Mouse (Mus musculus): Measurements from ENCODE around the gene Wasf2.

Gene Wasf2

GRCm38 (mm10) chr4:133101751-133102150 lies 28.6 kb upstream of the Wasf2 start:
- DNase-seq, result no peak

GRCm38 (mm10) chr4:133103525-133104193 lies 26.6 kb upstream of the Wasf2 start:
- no peak for DNase-seq

GRCm38 (mm10) chr4:133104194-133104569 lies 26.1 kb upstream of the Wasf2 start:
- DNase-seq, result no peak

GRCm38 (mm10) chr4:133106691-133107090 lies 23.6 kb upstream of the Wasf2 start:
- DNase-seq, result no peak

- no peak for DNase-seq
Observed at GRCm38 (mm10) chr4:133107788-133108281, 22.5 kb upstream of the Wasf2 start.

- DNase-seq, result no peak
Observed at GRCm38 (mm10) chr4:133108481-133109334, 21.6 kb upstream of the Wasf2 start.

- DNase-seq, result no peak
Observed at GRCm38 (mm10) chr4:133109335-133109801, 20.9 kb upstream of the Wasf2 start.

GRCm38 (mm10) chr4:133112175-133112838 lies 18.0 kb upstream of the Wasf2 start:
- DNase-seq, result no peak

- no peak for DNase-seq
Observed at GRCm38 (mm10) chr4:133113351-133113882, 16.9 kb upstream of the Wasf2 start.

- no peak for DNase-seq
Observed at GRCm38 (mm10) chr4:133114762-133115161, 15.5 kb upstream of the Wasf2 start.

- DNase-seq, result no peak
Observed at GRCm38 (mm10) chr4:133115721-133116429, 14.4 kb upstream of the Wasf2 start.

- no peak for DNase-seq
Observed at GRCm38 (mm10) chr4:133116756-133117470, 13.4 kb upstream of the Wasf2 start.

- no peak for DNase-seq
Observed at GRCm38 (mm10) chr4:133117556-133118411, 12.5 kb upstream of the Wasf2 start.

- no peak for DNase-seq
Observed at GRCm38 (mm10) chr4:133118775-133119375, 11.4 kb upstream of the Wasf2 start.

GRCm38 (mm10) chr4:133119579-133119978 lies 10.7 kb upstream of the Wasf2 start:
- no peak for DNase-seq

- peak; percentile 30 for DNase-seq
Observed at GRCm38 (mm10) chr4:133120833-133121321, 9.4 kb upstream of the Wasf2 start.

GRCm38 (mm10) chr4:133121416-133121815 lies 8.9 kb upstream of the Wasf2 start:
- no peak for DNase-seq

GRCm38 (mm10) chr4:133121974-133122637 lies 8.2 kb upstream of the Wasf2 start:
- DNase-seq, result no peak

GRCm38 (mm10) chr4:133127079-133127478 lies 3.2 kb upstream of the Wasf2 start:
- DNase-seq, result no peak

GRCm38 (mm10) chr4:133127894-133128293 lies 2.4 kb upstream of the Wasf2 start:
- no peak for DNase-seq
